Mouse (Mus musculus) cerebellum, adult 9-10 months (tissue): ENCODE results near the gene Cyp2d11.
"Not testable (repeated sequence)": the region's sequence is repeated elsewhere in the genome, so short reads cannot be mapped to it uniquely, and the experiment has no call there.

Source experiments
- DNase-seq: peaks from one replicate; pipeline ENCODE4 v3.0.0; 2022

The Cyp2d11 gene

DNA sequence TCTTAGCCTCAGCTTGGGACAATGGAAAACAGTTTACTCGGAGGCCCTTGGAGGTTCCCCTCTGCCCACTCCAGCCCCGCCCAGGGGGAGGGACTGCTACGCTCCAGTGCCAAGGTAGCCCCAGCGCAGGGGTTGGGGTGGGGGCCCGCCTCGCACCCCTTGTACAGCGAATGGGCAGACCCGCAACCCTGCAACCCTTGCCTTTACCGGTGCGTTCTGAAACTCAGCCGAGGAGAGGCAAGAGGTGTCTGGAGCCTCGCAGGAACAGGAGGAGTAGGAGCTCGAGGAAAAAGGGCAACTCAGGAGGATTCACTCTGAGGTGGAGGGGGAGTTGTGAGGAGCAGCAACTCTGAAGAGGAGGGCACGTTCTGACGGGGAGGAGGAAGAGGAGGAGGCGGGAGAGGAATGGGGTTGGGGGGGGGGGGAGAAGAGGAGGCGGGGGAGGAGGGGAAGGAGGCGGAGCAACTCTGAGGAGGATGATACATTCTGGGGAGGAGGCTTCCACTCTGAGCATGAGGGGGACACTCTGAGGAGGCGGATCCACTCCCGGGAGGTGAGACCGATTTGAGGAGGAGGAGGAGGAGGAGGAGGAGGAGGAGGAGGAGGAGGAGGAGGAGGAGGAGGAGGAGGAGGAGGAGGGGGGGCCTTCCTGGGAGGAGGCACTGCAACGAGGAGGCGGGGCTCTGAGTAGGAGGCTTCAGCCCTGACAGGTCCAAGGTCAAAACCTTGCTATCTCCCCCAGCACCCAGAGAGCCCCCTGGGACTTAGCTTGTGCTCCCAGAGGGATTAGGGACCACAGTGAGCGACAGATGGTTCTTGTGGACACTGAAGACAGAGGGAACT, 13.7 kb downstream of the Cyp2d11 start, which contains the start of gene Cyp2d22:
Gene Cyp2d22 (minus strand): TSS at position 390 of the 843 bp plus-strand sequence.
- DNase-seq: peak; percentile 71

DNA sequence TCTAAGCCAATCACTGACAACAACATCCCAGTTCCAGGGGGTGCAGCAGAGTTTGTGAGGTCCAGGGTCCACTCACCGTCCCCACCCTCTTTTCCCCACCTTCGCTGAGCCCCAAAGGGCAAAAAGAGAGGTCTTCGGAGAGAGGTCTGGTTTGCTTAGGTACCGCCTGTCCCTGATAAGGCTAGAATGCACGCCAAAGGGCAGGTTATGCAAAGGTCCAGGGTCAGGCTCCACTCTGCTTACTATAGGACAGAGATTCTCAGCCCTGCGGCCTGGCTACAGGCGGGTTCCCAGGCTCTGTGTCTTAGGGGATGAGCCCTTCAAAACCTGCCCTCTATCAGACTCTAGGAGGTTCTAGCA, 14.3 kb downstream of the Cyp2d11 start:
- no peak for DNase-seq

GRCm38 (mm10) chr15:82378261-82379180, 15.3 kb downstream of the Cyp2d11 start:
- no peak for DNase-seq

DNA sequence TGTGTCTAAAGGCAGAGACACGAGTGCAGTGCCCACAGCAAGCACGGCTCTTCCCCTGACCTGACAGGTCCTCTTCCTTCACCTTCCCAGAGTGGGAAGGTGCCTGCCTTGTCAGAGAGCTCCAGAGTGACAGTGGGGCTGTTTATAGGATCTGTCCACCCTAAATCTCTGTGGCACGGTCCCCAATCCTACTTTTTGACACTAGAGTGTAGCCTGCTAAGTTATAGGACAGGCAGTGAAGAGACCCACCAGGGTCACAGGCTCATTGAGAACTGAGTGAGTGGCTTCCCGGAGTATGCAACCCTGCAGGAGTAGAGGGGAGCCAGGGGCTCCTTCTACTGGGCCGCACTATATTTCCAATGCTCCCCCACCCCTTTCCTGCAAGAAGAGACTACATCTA, 16.1 kb downstream of the Cyp2d11 start:
- DNase-seq: no peak

DNA sequence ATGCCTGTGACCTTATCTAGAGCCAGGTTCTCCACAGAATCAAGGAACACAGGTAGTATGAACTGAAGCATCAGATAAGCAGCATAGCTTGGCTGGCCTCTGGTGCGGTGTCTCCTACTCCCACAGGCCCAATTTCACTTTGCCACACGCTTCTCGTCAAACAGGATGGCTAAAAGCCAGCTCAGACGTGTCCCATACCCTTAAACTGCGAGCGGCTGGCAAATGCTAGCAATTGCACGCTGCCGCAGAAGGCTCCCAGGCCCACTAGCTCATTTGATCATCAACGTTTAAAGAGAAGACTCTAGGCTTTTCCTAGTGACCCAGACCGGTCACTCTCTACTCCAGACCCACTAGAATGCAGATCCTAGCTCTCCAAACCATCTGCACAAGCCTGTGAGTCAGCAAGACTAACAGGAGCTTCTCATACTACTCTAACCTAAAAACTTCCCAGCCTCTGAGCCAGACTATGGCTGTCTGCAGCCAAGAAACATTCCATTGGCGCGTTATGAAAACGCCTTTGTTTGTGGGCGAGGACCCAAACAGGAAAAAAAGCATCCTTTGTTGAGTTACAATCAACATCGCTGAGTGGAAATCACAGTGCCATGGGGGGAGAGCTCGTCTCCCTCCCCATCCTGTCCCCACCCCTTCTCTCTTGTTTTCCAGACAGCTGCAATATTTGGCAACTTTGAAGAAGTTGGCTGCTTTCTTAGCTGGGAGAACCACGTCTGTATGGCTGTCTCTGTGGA, 17.3 kb downstream of the Cyp2d11 start:
- DNase-seq: no peak

DNA sequence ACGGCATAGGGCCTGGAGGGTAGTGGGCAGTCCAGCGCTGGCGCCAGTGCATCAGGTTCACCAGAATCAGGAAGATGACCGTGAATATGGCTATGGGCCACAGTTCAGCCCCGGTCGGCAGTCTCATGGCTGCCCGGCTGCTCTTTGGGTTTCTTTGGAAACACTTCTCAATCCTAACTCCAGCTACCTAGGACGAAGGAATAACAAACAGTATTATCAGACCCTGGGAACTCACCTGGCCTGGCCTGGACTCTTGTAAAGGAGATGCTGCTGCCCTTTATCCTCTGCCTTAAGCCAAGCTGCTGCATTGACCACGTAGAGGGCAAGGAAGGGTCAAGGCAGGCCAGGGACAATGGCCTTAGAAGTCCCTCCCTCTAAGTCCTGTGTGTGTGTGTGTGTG, 18.0 kb downstream of the Cyp2d11 start:
- no peak for DNase-seq

DNA sequence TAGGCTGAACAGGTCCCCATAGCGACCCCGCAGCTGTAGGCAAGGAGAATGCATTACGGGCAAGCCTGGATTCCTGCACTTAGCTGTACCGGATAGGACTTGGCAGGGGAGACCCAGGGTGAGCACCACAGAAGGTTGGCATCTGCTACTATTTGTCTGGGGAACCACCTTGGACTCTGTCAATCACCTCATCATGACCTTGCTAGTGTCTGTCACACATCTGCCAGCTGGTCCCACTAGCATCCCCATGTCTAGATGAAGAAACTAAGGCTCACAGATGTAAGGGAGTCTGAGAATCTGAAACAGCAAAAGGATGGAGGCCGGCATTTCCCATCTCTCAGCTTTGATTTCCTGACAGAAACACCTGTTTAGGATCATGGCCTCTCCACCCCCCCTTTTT, 19.4 kb downstream of the Cyp2d11 start:
- DNase-seq: no peak

DNA sequence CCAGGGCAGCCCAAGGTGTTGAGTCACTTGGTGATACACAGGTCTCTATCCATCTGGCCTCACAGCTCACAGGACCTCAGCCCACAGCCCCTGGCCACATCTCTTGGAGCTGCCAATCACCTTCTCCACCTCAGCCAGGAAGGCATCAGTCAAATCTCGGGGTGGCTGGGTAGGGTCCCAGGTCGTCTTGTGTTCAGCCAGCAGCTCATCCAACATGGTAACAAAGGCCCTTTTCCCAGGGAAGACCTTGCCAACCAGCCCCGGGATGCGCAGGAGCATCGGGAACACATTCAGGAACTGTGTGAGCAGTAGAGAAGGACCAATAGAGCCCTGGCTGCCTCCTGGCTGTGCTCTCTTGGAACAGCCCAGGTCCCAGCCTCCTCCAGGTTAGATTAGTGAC, 20.8 kb downstream of the Cyp2d11 start:
- DNase-seq: no peak

- no peak for DNase-seq
Observed at GRCm38 (mm10) chr15:82372446-82372845, 21.4 kb downstream of the Cyp2d11 start.

GRCm38 (mm10) chr15:82368851-82369250, 25.0 kb downstream of the Cyp2d11 start:
- no peak for DNase-seq

- DNase-seq: no peak
Observed at GRCm38 (mm10) chr15:82368146-82368545, 25.7 kb downstream of the Cyp2d11 start.

DNA sequence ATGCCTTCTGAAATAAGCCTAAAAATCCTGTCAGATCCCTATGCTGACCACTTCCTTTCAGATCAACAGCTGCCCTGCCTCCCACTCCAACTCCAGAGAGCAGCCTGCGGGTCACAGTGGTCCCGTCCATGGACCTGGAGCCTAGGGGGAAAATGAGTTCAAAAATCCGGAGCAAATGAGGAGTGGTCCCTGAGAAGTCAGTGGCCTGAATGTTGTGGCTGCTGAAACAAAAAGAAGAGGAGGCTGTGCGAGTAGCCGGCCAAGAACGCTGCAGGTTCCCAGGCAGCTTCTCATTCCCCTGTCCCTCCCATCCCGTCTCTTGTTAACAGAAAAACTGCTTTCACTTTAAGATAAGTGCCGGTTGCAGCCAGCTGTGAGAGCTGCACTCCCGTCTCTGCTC, 29.3 kb downstream of the Cyp2d11 start:
- not testable (repeated sequence) for DNase-seq

DNA sequence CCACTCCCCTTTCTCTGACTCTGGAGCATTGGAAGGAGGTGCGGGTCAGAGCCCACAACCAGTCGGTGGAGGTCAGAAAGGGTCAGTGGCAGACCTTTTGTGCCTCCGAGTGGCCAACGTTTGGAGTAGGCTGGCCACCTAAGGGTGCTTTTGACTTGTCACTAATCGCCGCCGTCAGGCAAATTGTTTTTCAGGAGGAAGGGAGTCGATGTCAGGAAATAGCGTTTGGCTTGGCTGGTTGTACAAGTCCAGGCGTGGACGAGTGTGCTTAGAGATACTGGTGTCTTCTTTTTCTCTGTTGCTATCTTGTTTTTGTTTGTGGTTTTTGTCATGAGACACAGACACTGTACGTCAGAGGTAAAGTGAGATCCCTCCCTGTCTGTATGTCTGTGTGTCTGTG, 30.0 kb downstream of the Cyp2d11 start:
- not testable (repeated sequence) for DNase-seq

GRCm38 (mm10) chr15:82362234-82362633, 31.6 kb downstream of the Cyp2d11 start:
- DNase-seq: no peak

DNA sequence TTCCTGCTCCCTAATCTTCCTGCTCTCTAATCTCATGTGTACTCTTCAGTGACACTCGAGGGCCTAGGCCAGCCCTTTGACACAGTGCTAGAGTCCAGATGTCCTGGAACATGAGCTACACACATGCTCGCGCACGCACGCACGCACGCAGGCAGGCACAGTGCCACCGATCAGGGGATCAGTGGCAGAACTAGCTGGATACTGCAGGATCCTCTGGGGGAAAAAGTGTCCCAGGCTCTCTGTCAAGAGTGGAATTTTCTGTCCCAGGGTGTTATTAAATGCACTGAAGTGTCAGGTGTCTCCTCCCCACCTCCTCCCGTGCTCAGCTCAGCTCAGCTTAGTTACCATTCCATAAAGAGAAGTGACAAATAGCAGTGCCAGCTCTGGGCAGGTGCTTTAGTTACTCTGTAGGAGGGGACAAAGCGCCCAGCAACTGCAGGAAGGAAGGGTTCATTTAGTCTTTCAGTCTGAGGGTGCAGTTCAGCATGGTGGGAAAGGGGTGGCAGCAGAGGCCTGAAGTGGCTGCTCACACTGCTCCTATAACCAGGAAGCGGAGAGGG, 32.3 kb downstream of the Cyp2d11 start:
- no peak for DNase-seq

- no peak for DNase-seq
Observed at GRCm38 (mm10) chr15:82358431-82359260, 35.2 kb downstream of the Cyp2d11 start.

DNA sequence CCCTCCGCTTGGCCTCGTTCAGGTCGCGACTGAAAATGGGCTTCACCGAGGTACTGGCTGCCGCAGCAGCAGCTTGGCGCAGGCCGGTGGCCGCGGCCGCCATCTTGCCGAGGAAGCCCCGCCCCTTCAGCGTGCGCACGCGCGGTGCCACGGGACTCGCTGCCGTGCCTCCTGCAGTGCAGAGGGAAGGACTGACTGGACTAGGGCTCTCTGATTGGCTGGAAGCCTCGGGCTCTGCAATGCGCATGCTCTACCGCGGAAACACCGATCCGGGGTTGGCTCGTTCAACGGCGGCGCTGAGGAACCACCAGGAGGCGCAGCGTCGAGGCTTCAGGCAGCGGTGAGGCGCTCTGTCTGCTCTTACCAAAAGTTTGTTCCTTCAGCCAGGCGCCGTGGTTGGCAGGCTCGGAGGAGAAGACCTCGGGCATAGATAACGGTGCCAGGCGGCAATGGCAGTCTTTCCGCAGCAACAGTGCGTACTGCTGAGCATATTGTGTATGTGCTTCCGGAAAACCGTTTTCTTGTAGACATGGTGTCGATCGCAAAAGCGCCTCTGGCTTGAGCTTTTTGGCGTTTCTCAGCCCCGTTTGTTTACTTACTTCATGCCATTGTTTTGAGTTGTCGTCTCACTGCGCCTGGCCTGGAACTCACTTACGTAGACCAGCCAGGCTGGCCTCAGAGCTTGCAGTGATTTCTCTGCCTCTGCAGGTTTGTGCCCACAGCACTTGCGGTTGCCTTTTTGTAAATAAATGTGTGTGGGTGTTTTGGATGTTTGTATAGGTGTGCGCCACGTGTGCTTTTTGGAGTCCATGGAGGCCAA, 39.5 kb downstream of the Cyp2d11 start, which contains the start of gene Ndufa6:
Gene Ndufa6 (minus strand): TSS at position 197 of the 820 bp plus-strand sequence.
- peak; percentile 98 for DNase-seq

DNA sequence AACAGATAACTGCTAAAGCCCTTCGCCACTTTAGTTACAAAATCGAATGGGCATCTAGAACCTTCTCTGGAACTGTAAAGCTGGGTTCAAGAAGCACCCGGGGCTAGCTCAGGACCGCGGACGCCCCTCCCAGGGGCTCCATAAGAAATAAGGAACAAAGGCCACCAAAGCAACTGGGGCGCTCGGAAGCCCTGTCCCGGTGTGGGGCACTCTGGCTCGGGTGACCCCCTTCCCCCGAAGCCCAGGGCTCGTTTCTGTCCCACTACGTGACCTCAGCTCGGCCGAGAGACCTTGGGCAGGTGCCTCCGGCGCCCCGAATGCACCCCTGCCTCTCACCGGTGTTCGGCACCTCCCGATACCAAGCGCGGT, 40.1 kb downstream of the Cyp2d11 start:
- no peak for DNase-seq

DNA sequence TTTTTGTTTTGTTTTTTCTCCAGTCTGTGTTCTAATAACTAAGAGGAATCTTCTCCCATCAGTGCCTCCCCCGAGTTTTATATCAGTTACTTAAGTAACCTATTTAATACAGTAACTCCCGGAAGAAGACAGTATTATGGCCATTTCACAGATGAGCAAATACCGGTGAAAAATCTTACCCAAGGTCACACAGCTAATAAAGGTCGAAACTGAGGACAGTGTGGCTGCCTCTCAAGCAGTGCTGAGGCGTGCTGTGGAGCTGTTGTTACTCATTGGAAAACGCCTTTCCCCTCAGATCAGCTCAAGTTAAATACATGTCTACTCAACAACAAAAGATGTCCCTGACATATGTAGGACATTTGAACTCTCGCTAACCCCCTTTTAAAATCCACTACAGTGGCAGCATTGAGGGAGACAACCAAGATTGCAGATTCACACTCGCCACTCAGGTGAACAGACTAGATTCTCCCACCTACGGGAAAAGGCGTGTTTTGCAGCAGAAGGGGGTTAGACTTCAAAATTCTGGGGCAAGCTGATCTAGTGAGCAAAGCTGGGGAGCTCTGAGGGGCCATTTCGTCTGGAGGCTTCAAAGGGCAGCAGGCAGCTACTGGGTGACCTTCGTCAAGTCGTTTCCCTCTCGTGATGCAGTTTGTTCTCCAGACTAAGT, 40.6 kb downstream of the Cyp2d11 start:
- no peak for DNase-seq

- DNase-seq: no peak
Observed at GRCm38 (mm10) chr15:82351480-82351879, 42.3 kb downstream of the Cyp2d11 start.
